Comparison of ENCODE assay signal across 15 mouse cellular contexts in genomic region chr16:13353927-13354326, GRCm38 (mm10).
DNase-seq lines count a peak whose midpoint lies in the region; ATAC-seq lines count a peak whose summit lies in the region.
"Had no signal": no experiment of that assay in that cellular context is flagged by ENCODE, and none has a peak within 500 bp of the region (broad histone marks: within the 10 kb centered on the region; RNA-seq: fewer than 3 reads in every experiment).

No protein-coding gene starts in this region.

- no peak overlapping the region for H3K4me2 ChIP-seq in kidney, embryonic 15.5 days
- no peak overlapping the region for H3K4me2 ChIP-seq in midbrain, embryonic 11.5 days
- no peak overlapping the region for H3K4me2 ChIP-seq in midbrain, embryonic 13.5 days (replicated peaks)
- H3K4me2 ChIP-seq: hindbrain, embryonic 15.5 days; liver, embryonic 15.5 days had no signal

- no peaks in the 10 kb centered on the region for H3K9me3 ChIP-seq in kidney, embryonic 15.5 days (replicated peaks)
- no peaks in the 10 kb centered on the region for H3K9me3 ChIP-seq in midbrain, embryonic 11.5 days (ENCODE audit: control insufficient read depth, low read length)
- no peaks in the 10 kb centered on the region for H3K9me3 ChIP-seq in midbrain, embryonic 13.5 days
- H3K9me3 ChIP-seq: hindbrain, embryonic 15.5 days; liver, embryonic 15.5 days; megakaryocyte, embryonic 14.5 days had no signal

- peaks cover 29% of the 10 kb centered on the region for H3K4me1 ChIP-seq in kidney, embryonic 15.5 days
- H3K4me1 ChIP-seq in midbrain, embryonic 11.5 days (ENCODE audit: control insufficient read depth, insufficient read depth, low read length), result peaks cover 7% of the 10 kb centered on the region; the same call in 1 of the 2 replicates
- peaks cover 26% of the 10 kb centered on the region for H3K4me1 ChIP-seq in midbrain, embryonic 13.5 days (replicated peaks)

- ATAC-seq in kidney, embryonic 15.5 days (replicated peaks; ENCODE audit: low FRiP score), result no peak
- 0 out of 2 replicates have a peak, but pooled peaks have one; percentile 8 for ATAC-seq in midbrain, embryonic 11.5 days (ENCODE audit: low FRiP score)
- no peak for ATAC-seq in midbrain, embryonic 13.5 days
- ATAC-seq in megakaryocyte progenitor cell, adult 5-6 weeks (replicated peaks; ENCODE audit: poor library complexity), result no peak

- no peak overlapping the region for H3K9ac ChIP-seq in kidney, embryonic 15.5 days
- H3K9ac ChIP-seq in midbrain, embryonic 11.5 days (ENCODE audit: low read length), result no peak overlapping the region
- H3K9ac ChIP-seq in midbrain, embryonic 13.5 days (replicated peaks), result no peak overlapping the region
- H3K9ac ChIP-seq: hindbrain, embryonic 15.5 days; liver, embryonic 15.5 days had no signal

- DNase-seq in adrenal gland, postnatal 10 days, result peak; percentile 24
- DNase-seq in adrenal gland, postnatal 4 days (ENCODE audit: low spot score in 2 of 2), result no peak
- DNase-seq in kidney, adult 8-10 months, result no peak
- peak; percentile 84 for DNase-seq in midbrain, embryonic 11.5 days (ENCODE audit: low spot score, missing footprints)
- no peak for DNase-seq in layer of hippocampus, adult 9-11 months
- DNase-seq: cerebellum, adult 11 months; kidney, adult 9 months; left cerebral cortex, postnatal 4 days; thymus, adult 2 months had no signal

- 41% methylated on average over 4 of the region's 4 CpGs for WGBS in kidney, embryonic 15.5 days
- WGBS in midbrain, embryonic 11.5 days, result 43% methylated on average over 4 of the region's 4 CpGs
- 47% methylated on average over 4 of the region's 4 CpGs for WGBS in midbrain, embryonic 13.5 days

- no peaks in the 10 kb centered on the region for H3K27me3 ChIP-seq in kidney, embryonic 15.5 days
- no peaks in the 10 kb centered on the region for H3K27me3 ChIP-seq in midbrain, embryonic 11.5 days (ENCODE audit: control insufficient read depth, insufficient read depth, low read length)
- H3K27me3 ChIP-seq in midbrain, embryonic 13.5 days, result no peaks in the 10 kb centered on the region
- H3K27me3 ChIP-seq: hindbrain, embryonic 15.5 days; liver, embryonic 15.5 days; megakaryocyte, embryonic 14.5 days had no signal

- H3K4me3 ChIP-seq in kidney, embryonic 15.5 days (replicated peaks), result no peak overlapping the region
- H3K4me3 ChIP-seq in midbrain, embryonic 11.5 days (ENCODE audit: low read depth, low read length), result no peak overlapping the region
- no peak overlapping the region for H3K4me3 ChIP-seq in midbrain, embryonic 13.5 days (replicated peaks)
- H3K4me3 ChIP-seq: hindbrain, embryonic 15.5 days; liver, embryonic 15.5 days; megakaryocyte, embryonic 14.5 days had no signal

- no peaks in the 10 kb centered on the region for H3K36me3 ChIP-seq in kidney, embryonic 15.5 days
- H3K36me3 ChIP-seq in midbrain, embryonic 11.5 days (ENCODE audit: control insufficient read depth, insufficient read depth, low read length), result no peaks in the 10 kb centered on the region
- H3K36me3 ChIP-seq in midbrain, embryonic 13.5 days, result no peaks in the 10 kb centered on the region
- H3K36me3 ChIP-seq: hindbrain, embryonic 15.5 days; liver, embryonic 15.5 days had no signal

- peak overlapping the region; percentile 23 for H3K27ac ChIP-seq in kidney, embryonic 15.5 days
- no peak overlapping the region for H3K27ac ChIP-seq in midbrain, embryonic 11.5 days (ENCODE audit: low read depth, low read length)
- no peak overlapping the region for H3K27ac ChIP-seq in midbrain, embryonic 13.5 days
- H3K27ac ChIP-seq: liver, embryonic 15.5 days had no signal

Comparison
In these comparisons a context has a peak if more than half of its experiments do, and no peak if none do; other contexts are left out.
1. DNase-seq: peak in adrenal gland, postnatal 10 days (single experiment) and midbrain, embryonic 11.5 days (single experiment); none in adrenal gland, postnatal 4 days (0 of 2), kidney, adult 8-10 months (0 of 2) and layer of hippocampus, adult 9-11 months (single experiment).